Mouse (Mus musculus): Measurements from ENCODE around the gene Crnn. TPM values are rescaled to one million over a fixed set of nuclear protein-coding genes. Genes with fewer than 3 reads are reported as not detected.

Gene Crnn
- polyA plus RNA-seq (2015; fragmentation: Illumina TruSeq; extraction: RNeasy Lipid Tissue Mini Kit (QIAGEN cat#74804); ENCODE audit: insufficient read depth, low replicate concordance) = not detected

DNA sequence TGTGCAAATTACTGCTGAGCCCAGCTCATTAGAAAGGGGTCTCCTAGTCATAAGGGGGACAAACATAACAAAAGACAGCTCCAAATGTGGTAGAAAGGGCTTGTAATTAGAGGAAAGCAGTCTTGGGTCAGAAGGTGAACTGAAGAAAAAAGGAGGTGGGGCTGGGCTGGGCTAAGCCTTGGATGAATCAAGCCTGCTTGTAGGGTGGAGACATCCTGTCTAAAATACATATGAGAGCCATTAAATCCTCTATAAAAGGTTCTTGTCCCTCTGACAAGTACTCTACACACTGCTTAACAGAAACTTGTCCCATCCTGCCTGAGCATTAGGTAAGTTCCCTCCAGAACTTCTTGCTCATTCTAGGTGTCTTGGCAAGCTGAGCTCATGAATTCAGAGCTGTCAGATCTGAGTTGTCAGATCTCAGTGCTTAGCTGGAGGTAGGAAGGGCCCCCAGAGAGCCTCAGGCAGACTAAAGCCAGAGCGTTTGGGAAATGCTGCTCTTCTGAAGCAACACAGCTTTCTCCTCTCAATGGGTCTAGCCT lies at the start of gene Crnn:
Gene Crnn (plus strand): TSS at position 278 of the 542 bp plus-strand sequence.

DNA sequence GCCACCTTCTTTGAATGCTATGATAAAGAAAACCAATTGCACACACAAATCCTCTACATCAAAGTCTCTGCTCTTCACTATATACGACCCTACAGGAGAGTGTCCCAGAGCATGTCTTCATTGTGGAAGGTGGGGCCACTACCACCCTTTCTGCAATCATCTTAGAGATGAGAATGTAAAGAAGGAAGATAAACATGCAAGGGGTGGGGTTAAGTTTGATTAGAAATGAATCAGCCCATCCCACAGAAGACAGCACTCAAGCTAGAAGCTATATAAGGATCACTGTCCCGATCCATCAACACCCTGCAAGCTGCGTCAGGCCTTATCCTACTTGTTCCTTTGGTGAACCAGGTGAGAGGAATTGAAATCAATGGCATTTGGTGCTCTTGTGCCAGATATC lies 52.4 kb downstream of the Crnn start, which contains the start of gene Flg2:
Gene Flg2 (plus strand): TSS at position 301 of the 400 bp plus-strand sequence.

Other genes starting within 250 kb of the Crnn start
- not detected for gene Lce3a, start 218.6 kb upstream of the Crnn start, polyA plus RNA-seq (2015; fragmentation: Illumina TruSeq; extraction: RNeasy Lipid Tissue Mini Kit (QIAGEN cat#74804); ENCODE audit: insufficient read depth, low replicate concordance)
- not detected for gene Lce3b, start 211.8 kb upstream of the Crnn start, polyA plus RNA-seq (2015; fragmentation: Illumina TruSeq; extraction: RNeasy Lipid Tissue Mini Kit (QIAGEN cat#74804); ENCODE audit: insufficient read depth, low replicate concordance)
- not detected for gene Lce3c, start 200.3 kb upstream of the Crnn start, polyA plus RNA-seq (2015; fragmentation: Illumina TruSeq; extraction: RNeasy Lipid Tissue Mini Kit (QIAGEN cat#74804); ENCODE audit: insufficient read depth, low replicate concordance)
- gene Lce3d, start 187.4 kb upstream of the Crnn start, polyA plus RNA-seq (2015; fragmentation: Illumina TruSeq; extraction: RNeasy Lipid Tissue Mini Kit (QIAGEN cat#74804); ENCODE audit: insufficient read depth, low replicate concordance) = not detected
- gene Lce3e, start 177.7 kb upstream of the Crnn start, polyA plus RNA-seq (2015; fragmentation: Illumina TruSeq; extraction: RNeasy Lipid Tissue Mini Kit (QIAGEN cat#74804); ENCODE audit: insufficient read depth, low replicate concordance) = not detected
- gene Lce3f, start 152.6 kb upstream of the Crnn start, polyA plus RNA-seq (2015; fragmentation: Illumina TruSeq; extraction: RNeasy Lipid Tissue Mini Kit (QIAGEN cat#74804); ENCODE audit: insufficient read depth, low replicate concordance) = not detected
- gene Crct1, start 129.1 kb upstream of the Crnn start, polyA plus RNA-seq (2015; fragmentation: Illumina TruSeq; extraction: RNeasy Lipid Tissue Mini Kit (QIAGEN cat#74804); ENCODE audit: insufficient read depth, low replicate concordance) = not detected
- not detected for gene Lce1m, start 125.7 kb upstream of the Crnn start, polyA plus RNA-seq (2015; fragmentation: Illumina TruSeq; extraction: RNeasy Lipid Tissue Mini Kit (QIAGEN cat#74804); ENCODE audit: insufficient read depth, low replicate concordance)
- gene Gm4858, start 76.0 kb upstream of the Crnn start, polyA plus RNA-seq (2015; fragmentation: Illumina TruSeq; extraction: RNeasy Lipid Tissue Mini Kit (QIAGEN cat#74804); ENCODE audit: insufficient read depth, low replicate concordance) = not detected
- not detected for gene Flg2, start 52.5 kb downstream of the Crnn start, polyA plus RNA-seq (2015; fragmentation: Illumina TruSeq; extraction: RNeasy Lipid Tissue Mini Kit (QIAGEN cat#74804); ENCODE audit: insufficient read depth, low replicate concordance)
- gene Flg, start 128.7 kb downstream of the Crnn start, polyA plus RNA-seq (2015; fragmentation: Illumina TruSeq; extraction: RNeasy Lipid Tissue Mini Kit (QIAGEN cat#74804); ENCODE audit: insufficient read depth, low replicate concordance) = not detected
- gene Hrnr, start 175.0 kb downstream of the Crnn start, polyA plus RNA-seq (2015; fragmentation: Illumina TruSeq; extraction: RNeasy Lipid Tissue Mini Kit (QIAGEN cat#74804); ENCODE audit: insufficient read depth, low replicate concordance) = not detected
- gene Rptn, start 248.9 kb downstream of the Crnn start, polyA plus RNA-seq (2015; fragmentation: Illumina TruSeq; extraction: RNeasy Lipid Tissue Mini Kit (QIAGEN cat#74804); ENCODE audit: insufficient read depth, low replicate concordance) = not detected